Mouse (Mus musculus) embryonic facial prominence, embryonic 14.5 days (tissue): ENCODE results near the gene Pvalb. TPM values are rescaled to one million over a fixed set of nuclear protein-coding genes. Genes with fewer than 3 reads are reported as not detected.
A peak's percentile ranks its signal among the peaks of the same experiment; 100 is the strongest.

ENCODE experiments used
- ATAC-seq: fragments of 200-750 bp; cut with Nextera tagmentation; 2 replicates; pipeline ENCODE4 v1.8.0; 2017; ENCODE audit warnings: low read depth, moderate number of reproducible peaks, moderate TSS enrichment
- DNase-seq: peaks from one replicate; pipeline ENCODE4 v3.0.0-alpha.2; 2015; ENCODE audit warnings: low spot score
- H3K27ac ChIP-seq: fragments of 300-500 bp; sonication (generic); replicated peaks from 2 replicates; pipeline ENCODE4 v1.5.1; 2014; ENCODE audit warnings: low read depth, mild to moderate bottlenecking, low read length, moderate library complexity
- H3K27me3 ChIP-seq: fragments of 300-500 bp; sonication (generic); replicated peaks from 2 replicates; pipeline ENCODE4 v1.6.1; 2014; ENCODE audit warnings: low read length; ENCODE audit not compliant: control insufficient read depth, insufficient read depth
- H3K36me3 ChIP-seq: fragments of 300-500 bp; sonication (generic); 2 replicates; pipeline ENCODE4 v1.6.1; 2014; ENCODE audit warnings: low read length, mixed read lengths; ENCODE audit not compliant: control insufficient read depth, insufficient read depth
- H3K4me1 ChIP-seq: fragments of 300-500 bp; sonication (generic); 2 replicates; pipeline ENCODE4 v1.6.1; 2014; ENCODE audit warnings: antibody characterized with exemption, low read length; ENCODE audit not compliant: control insufficient read depth, insufficient read depth
- H3K4me2 ChIP-seq: fragments of 300-500 bp; sonication (generic); 2 replicates; pipeline ENCODE4 v1.6.1; 2014; ENCODE audit warnings: low read depth, mild to moderate bottlenecking, low read length, moderate library complexity, mixed read lengths
- H3K4me3 ChIP-seq: fragments of 300-500 bp; sonication (generic); 2 replicates; pipeline ENCODE4 v1.5.1; 2014; ENCODE audit warnings: low read depth, mild to moderate bottlenecking, low read length
- H3K9ac ChIP-seq: fragments of 300-500 bp; sonication (generic); 2 replicates; pipeline ENCODE4 v1.6.1; 2014; ENCODE audit warnings: low read depth, mild to moderate bottlenecking, low read length, moderate library complexity, mixed read lengths
- H3K9me3 ChIP-seq: fragments of 300-500 bp; sonication (generic); 2 replicates; pipeline ENCODE4 v1.6.1; 2016; ENCODE audit warnings: low read length; ENCODE audit not compliant: control insufficient read depth
- WGBS: fragments of 180-500 bp; shearing (Covaris S2); extraction: QIAGEN DNeasy Blood & Tissue Kit; methylation state at CpG from one replicate; pipeline ENCODE4 v1.1.7; 2014; 5-methylcytosine and 5-hydroxymethylcytosine counted together
- polyA plus RNA-seq: library from polyadenylated mRNA; unstranded; fragments of >200 nt; fragmentation: Nextera tagmentation; extraction: Ambion mirVana; gene quantifications from 2 replicates; pipeline ENCODE4 v1.2.1, GENCODE M21; 2014

Gene Pvalb
- polyA plus RNA-seq, 1 experiment from 2014 or later = 3.4 TPM

GRCm38 (mm10) chr15:78185609-78186008 is 20.6 kb downstream of the Pvalb start:
- no peaks in the 10 kb centered on the region for H3K36me3 ChIP-seq
- no peak overlapping the region for H3K4me3 ChIP-seq
- H3K9ac ChIP-seq = no peak overlapping the region
- H3K27me3 ChIP-seq = 0 out of 2 replicates have a peak, but pooled peaks cover 6% of the 10 kb centered on the region
- no peak for DNase-seq
- WGBS = 88% methylated on average over 4 of the region's 4 CpGs
- H3K4me2 ChIP-seq = no peak overlapping the region
- 0 out of 2 replicates have a peak, but pooled peaks cover 5% of the 10 kb centered on the region for H3K4me1 ChIP-seq
- no peak for ATAC-seq
- H3K27ac ChIP-seq = no peak overlapping the region
- H3K9me3 ChIP-seq = no peaks in the 10 kb centered on the region

GRCm38 (mm10) chr15:78184855-78185254 is 21.3 kb downstream of the Pvalb start:
- H3K4me2 ChIP-seq = no peak overlapping the region
- no peaks in the 10 kb centered on the region for H3K36me3 ChIP-seq
- H3K27me3 ChIP-seq = peaks cover 6% of the 10 kb centered on the region; the same call in 1 of the 2 replicates
- H3K9ac ChIP-seq = no peak overlapping the region
- DNase-seq (peak; percentile 79), ATAC-seq (peak; percentile 66; the same call in 1 of the 2 replicates)
- H3K4me3 ChIP-seq = no peak overlapping the region
- H3K27ac ChIP-seq = no peak overlapping the region
- H3K4me1 ChIP-seq = 0 out of 2 replicates have a peak, but pooled peaks cover 5% of the 10 kb centered on the region
- H3K9me3 ChIP-seq = no peaks in the 10 kb centered on the region
- 3% methylated on average over 10 of the region's 10 CpGs for WGBS

GRCm38 (mm10) chr15:78181701-78182405 is 24.3 kb downstream of the Pvalb start:
- no peak overlapping the region for H3K4me2 ChIP-seq
- H3K36me3 ChIP-seq = no peaks in the 10 kb centered on the region
- ATAC-seq (peak; percentile 24; the same call in 1 of the 2 replicates), DNase-seq (peak; percentile 81)
- no peak overlapping the region for H3K4me3 ChIP-seq
- WGBS = 17% methylated on average over 8 of the region's 8 CpGs
- H3K27ac ChIP-seq = no peak overlapping the region; the same call in 1 of the 2 replicates
- H3K9me3 ChIP-seq = no peaks in the 10 kb centered on the region
- H3K27me3 ChIP-seq = peaks cover 9% of the 10 kb centered on the region; the same call in 1 of the 2 replicates
- 0 out of 2 replicates have a peak, but pooled peaks cover 5% of the 10 kb centered on the region for H3K4me1 ChIP-seq
- H3K9ac ChIP-seq = no peak overlapping the region; the same call in 1 of the 2 replicates

GRCm38 (mm10) chr15:78179775-78180174 is 26.4 kb downstream of the Pvalb start:
- Histone ChIP-seq H3K4me1 (0 out of 2 replicates have a peak, but pooled peaks cover 7% of the 10 kb centered on the region), H3K9me3 (no peaks in the 10 kb centered on the region), H3K27me3 (peaks cover 9% of the 10 kb centered on the region; the same call in 1 of the 2 replicates), H3K36me3 (no peaks in the 10 kb centered on the region), H3K4me2 (no peak overlapping the region), H3K4me3 (no peak overlapping the region), H3K27ac (no peak overlapping the region), H3K9ac (no peak overlapping the region)
- WGBS = 62% methylated on average over 3 of the region's 3 CpGs
- no peak for ATAC-seq
- no peak for DNase-seq

- Histone ChIP-seq H3K4me3 (no peak overlapping the region), H3K27me3 (peaks cover 9% of the 10 kb centered on the region; the same call in 1 of the 2 replicates), H3K4me2 (no peak overlapping the region), H3K9me3 (no peaks in the 10 kb centered on the region), H3K27ac (no peak overlapping the region), H3K36me3 (no peaks in the 10 kb centered on the region), H3K4me1 (peaks cover 9% of the 10 kb centered on the region), H3K9ac (no peak overlapping the region)
- 7% methylated on average over 8 of the region's 9 CpGs for WGBS
- peak; percentile 62 for DNase-seq
- no peak for ATAC-seq
Measured at GRCm38 (mm10) chr15:78178397-78178796, 27.8 kb downstream of the Pvalb start.

GRCm38 (mm10) chr15:78177257-78177656 is 28.9 kb downstream of the Pvalb start:
- ATAC-seq (no peak), DNase-seq (peak; percentile 29)
- WGBS = 64% methylated on average over 10 of the region's 10 CpGs
- H3K4me1 ChIP-seq = peaks cover 19% of the 10 kb centered on the region
- no peak overlapping the region for H3K4me3 ChIP-seq
- H3K27ac ChIP-seq = no peak overlapping the region
- H3K36me3 ChIP-seq = no peaks in the 10 kb centered on the region
- no peaks in the 10 kb centered on the region for H3K9me3 ChIP-seq
- peaks cover 3% of the 10 kb centered on the region; the same call in 1 of the 2 replicates for H3K27me3 ChIP-seq
- H3K9ac ChIP-seq = no peak overlapping the region
- no peak overlapping the region for H3K4me2 ChIP-seq

GRCm38 (mm10) chr15:78174887-78175245 is 31.3 kb downstream of the Pvalb start:
- H3K36me3 ChIP-seq = no peaks in the 10 kb centered on the region
- H3K4me2 ChIP-seq = peak overlapping the region; percentile 60
- peak overlapping the region; percentile 70 for H3K4me3 ChIP-seq
- peaks cover 13% of the 10 kb centered on the region for H3K4me1 ChIP-seq
- DNase-seq (no peak), ATAC-seq (no peak)
- H3K9me3 ChIP-seq = no peaks in the 10 kb centered on the region
- peak overlapping the region; percentile 68; the same call in 1 of the 2 replicates for H3K9ac ChIP-seq
- H3K27ac ChIP-seq = no peak overlapping the region
- H3K27me3 ChIP-seq = peaks cover 3% of the 10 kb centered on the region; the same call in 1 of the 2 replicates
- 77% methylated on average over 6 of the region's 6 CpGs for WGBS

GRCm38 (mm10) chr15:78173972-78174886 is 32.0 kb downstream of the Pvalb start, which contains the start of gene Ift27:
Gene Ift27, minus strand, starts transcription at chr15:78174107.
- 2% methylated on average over 40 of the region's 40 CpGs for WGBS
- DNase-seq (peak; percentile 100), ATAC-seq (peak; percentile 98)
- H3K4me3 ChIP-seq = peak within 1 kb of the TSS; percentile 70
- no peaks in the 10 kb centered on the region for H3K9me3 ChIP-seq
- no peaks in the 10 kb centered on the region for H3K36me3 ChIP-seq
- H3K4me2 ChIP-seq = peak within 1 kb of the TSS; percentile 93
- peak within 1 kb of the TSS; percentile 74 for H3K27ac ChIP-seq
- H3K4me1 ChIP-seq = peaks cover 13% of the 10 kb centered on the region
- no peaks in the 10 kb centered on the region for H3K27me3 ChIP-seq
- H3K9ac ChIP-seq = peak within 1 kb of the TSS; percentile 78
